Mouse (Mus musculus) heart, embryonic 11.5 days (tissue): ENCODE measurements around the gene Hist1h1d. TPM values are rescaled to one million over a fixed set of nuclear protein-coding genes. Genes with fewer than 3 reads are reported as not detected.

Experiments used
- ATAC-seq: fragments of 200-750 bp; cut with Nextera tagmentation; replicated peaks from 2 replicates; pipeline ENCODE4 v1.8.0; 2017; ENCODE audit warnings: moderate library complexity; ENCODE audit not compliant: insufficient number of reproducible peaks, low FRiP score, low TSS enrichment
- H3K27ac ChIP-seq: fragments of 300-500 bp; sonication (generic); 2 replicates; pipeline ENCODE4 v1.5.1; 2014; ENCODE audit warnings: mild to moderate bottlenecking, low read depth, low read length
- H3K27me3 ChIP-seq: fragments of 300-500 bp; sonication (generic); 2 replicates; pipeline ENCODE4 v1.6.1; 2014; ENCODE audit warnings: mild to moderate bottlenecking, low read length, mixed read lengths; ENCODE audit not compliant: control insufficient read depth, insufficient read depth
- H3K36me3 ChIP-seq: fragments of 300-500 bp; sonication (generic); 2 replicates; pipeline ENCODE4 v1.6.1; 2014; ENCODE audit warnings: mild to moderate bottlenecking, low read length, moderate library complexity, mixed read lengths; ENCODE audit not compliant: control insufficient read depth, insufficient read depth
- H3K4me1 ChIP-seq: fragments of 300-500 bp; sonication (generic); 2 replicates; pipeline ENCODE4 v1.6.1; 2014; ENCODE audit warnings: low read length; ENCODE audit not compliant: control insufficient read depth, insufficient read depth
- H3K4me2 ChIP-seq: fragments of 300-500 bp; sonication (generic); 2 replicates; pipeline ENCODE4 v1.6.1; 2014; ENCODE audit warnings: mild to moderate bottlenecking, moderate library complexity
- H3K4me3 ChIP-seq: fragments of 300-500 bp; sonication (generic); 2 replicates; pipeline ENCODE4 v1.5.1; 2014; ENCODE audit warnings: low read depth, low read length
- H3K9ac ChIP-seq: fragments of 300-500 bp; sonication (generic); 2 replicates; pipeline ENCODE4 v1.6.1; 2014; ENCODE audit warnings: mild to moderate bottlenecking, low read depth, low read length, moderate library complexity
- H3K9me3 ChIP-seq: fragments of 300-500 bp; sonication (generic); replicated peaks from 2 replicates; pipeline ENCODE4 v1.6.1; 2016; ENCODE audit warnings: low read length; ENCODE audit not compliant: control insufficient read depth
- WGBS: fragments of 180-500 bp; shearing (Covaris S2); extraction: QIAGEN DNeasy Blood & Tissue Kit; methylation state at CpG from one replicate; pipeline ENCODE4 v1.1.7; 2014; ENCODE audit not compliant: insufficient replicate concordance; 5-methylcytosine and 5-hydroxymethylcytosine counted together
- polyA plus RNA-seq: library from polyadenylated mRNA; unstranded; fragments of >200 nt; fragmentation: Nextera tagmentation; extraction: Ambion mirVana; gene quantifications from 2 replicates; pipeline ENCODE4 v1.2.1, GENCODE M21; 2014

Gene Hist1h1d
- polyA plus RNA-seq, 1 experiment from 2014 or later, result 0.27 TPM

DNA sequence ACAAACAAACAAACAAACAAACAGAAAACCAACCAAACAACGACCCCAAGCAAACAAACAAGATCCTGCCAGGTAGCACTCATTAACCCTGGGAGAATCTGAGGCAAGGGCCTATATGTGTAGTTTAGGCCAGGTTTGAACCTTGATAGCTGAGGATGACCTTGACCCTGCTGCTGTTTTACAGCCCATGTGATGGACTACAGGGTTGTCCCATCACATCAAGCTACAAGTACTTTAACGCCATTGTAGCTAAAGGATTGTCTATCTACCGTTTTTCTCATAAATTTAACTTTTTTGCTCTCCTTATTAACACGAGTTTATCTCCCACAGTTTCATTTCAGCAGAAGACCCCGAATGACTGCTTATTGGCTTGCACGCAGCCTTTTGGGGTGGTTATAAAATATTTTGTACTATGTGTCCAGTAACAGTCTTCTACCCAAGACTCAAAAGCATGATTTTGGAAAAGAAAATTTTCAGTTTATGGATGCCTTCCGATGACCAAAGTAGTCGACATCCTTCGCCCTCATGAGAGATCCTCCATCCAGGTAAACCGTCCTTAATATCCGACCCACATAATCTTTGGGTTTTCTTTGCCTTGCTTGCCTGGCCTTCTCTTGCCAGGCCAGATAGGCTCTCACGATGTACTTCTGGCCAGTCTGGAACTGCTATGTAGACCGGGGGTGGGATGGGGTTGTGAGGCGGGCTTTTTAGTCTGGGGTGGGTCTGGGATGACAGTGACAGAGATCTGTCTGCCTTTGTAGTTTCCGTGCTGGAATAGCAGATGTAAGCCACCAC, 37.0 kb upstream of the Hist1h1d start:
- no peaks in the 10 kb centered on the region for H3K36me3 ChIP-seq
- peak overlapping the region; percentile 59; the same call in 1 of the 2 replicates for H3K9ac ChIP-seq
- no peaks in the 10 kb centered on the region for H3K27me3 ChIP-seq
- H3K4me2 ChIP-seq, result peak overlapping the region; percentile 91
- H3K9me3 ChIP-seq, result no peaks in the 10 kb centered on the region
- H3K27ac ChIP-seq, result no peak overlapping the region
- peak overlapping the region; percentile 47 for H3K4me3 ChIP-seq
- H3K4me1 ChIP-seq, result no peaks in the 10 kb centered on the region
- 47% methylated on average over 15 of the region's 15 CpGs for WGBS
- no peak for ATAC-seq

DNA sequence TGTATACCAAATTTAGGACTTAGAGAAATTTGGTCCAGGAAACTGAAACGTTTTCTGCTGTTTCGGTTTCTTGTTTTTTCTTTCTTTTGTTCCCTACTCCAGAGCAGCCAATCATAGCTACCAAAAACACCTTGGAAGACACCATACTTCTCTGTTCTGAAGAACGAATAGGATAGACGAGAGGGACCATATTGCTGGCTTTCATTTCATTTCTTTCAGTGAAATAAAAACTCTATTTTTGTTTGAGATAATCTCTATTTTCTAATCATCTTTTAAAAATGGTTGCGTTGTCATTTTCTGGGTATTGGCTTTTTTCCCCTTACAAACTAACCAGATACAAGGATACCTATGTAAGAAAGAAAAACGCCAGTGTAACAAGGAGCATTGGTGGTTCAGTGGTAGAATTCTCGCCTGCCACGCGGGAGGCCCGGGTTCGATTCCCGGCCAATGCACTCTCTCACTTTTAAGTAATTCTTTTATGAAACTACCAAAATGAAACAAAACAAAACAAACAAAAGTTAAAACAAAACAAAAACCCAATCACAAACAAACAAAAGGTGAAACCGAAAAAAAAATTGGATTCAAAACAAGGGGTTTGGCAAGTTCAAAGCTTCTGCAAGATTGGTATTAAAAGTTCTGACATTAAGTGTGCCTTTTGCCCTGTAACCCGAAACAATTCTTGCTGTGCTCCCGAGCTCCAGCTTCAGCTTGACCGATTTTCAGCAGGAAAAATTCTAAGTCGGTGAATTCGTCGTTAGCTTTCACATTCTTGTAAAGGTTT, 36.0 kb upstream of the Hist1h1d start:
- H3K9ac ChIP-seq, result peak overlapping the region; percentile 54; the same call in 1 of the 2 replicates
- H3K36me3 ChIP-seq, result no peaks in the 10 kb centered on the region
- peak overlapping the region; percentile 54; the same call in 1 of the 2 replicates for H3K27ac ChIP-seq
- no peaks in the 10 kb centered on the region for H3K9me3 ChIP-seq
- under 1% methylated on average over 19 of the region's 19 CpGs for WGBS
- H3K27me3 ChIP-seq, result no peaks in the 10 kb centered on the region
- H3K4me1 ChIP-seq, result no peaks in the 10 kb centered on the region
- peak overlapping the region; percentile 47 for H3K4me3 ChIP-seq
- peak; percentile 67 for ATAC-seq
- peak overlapping the region; percentile 91 for H3K4me2 ChIP-seq

DNA sequence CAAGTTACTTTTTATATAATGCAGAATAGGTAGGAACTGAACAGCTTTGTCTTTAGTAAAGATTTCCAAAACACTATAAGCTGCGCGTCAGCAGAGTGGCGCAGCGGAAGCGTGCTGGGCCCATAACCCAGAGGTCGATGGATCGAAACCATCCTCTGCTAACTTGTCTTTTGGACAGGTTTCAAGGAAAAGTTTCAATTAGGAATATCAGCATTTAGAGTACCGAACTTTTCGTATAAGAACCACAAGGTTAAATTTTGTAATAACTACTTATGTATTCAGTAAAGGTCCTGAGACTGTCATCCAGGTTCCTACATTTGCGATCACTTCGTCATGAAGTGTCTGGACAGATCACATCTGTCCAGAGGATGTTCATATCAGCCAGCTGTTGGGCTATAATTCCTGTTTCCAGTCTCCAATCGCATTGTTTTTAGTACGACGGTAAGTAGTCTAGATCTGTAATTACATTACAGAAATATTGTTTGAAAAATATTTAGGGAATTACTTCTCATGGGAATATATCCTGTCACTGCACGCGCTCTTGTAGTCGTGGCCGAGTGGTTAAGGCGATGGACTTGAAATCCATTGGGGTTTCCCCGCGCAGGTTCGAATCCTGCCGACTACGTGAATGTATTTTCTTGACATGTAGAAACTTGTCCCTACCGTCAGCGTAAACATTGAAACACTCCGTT, 35.3 kb upstream of the Hist1h1d start:
- peak overlapping the region; percentile 47 for H3K4me3 ChIP-seq
- no peaks in the 10 kb centered on the region for H3K27me3 ChIP-seq
- peak overlapping the region; percentile 64; the same call in 1 of the 2 replicates for H3K27ac ChIP-seq
- no peaks in the 10 kb centered on the region for H3K36me3 ChIP-seq
- H3K4me1 ChIP-seq, result no peaks in the 10 kb centered on the region
- no peaks in the 10 kb centered on the region for H3K9me3 ChIP-seq
- H3K4me2 ChIP-seq, result peak overlapping the region; percentile 91
- ATAC-seq, result peak; percentile 84
- H3K9ac ChIP-seq, result peak overlapping the region; percentile 64
- under 1% methylated on average over 27 of the region's 27 CpGs for WGBS

DNA sequence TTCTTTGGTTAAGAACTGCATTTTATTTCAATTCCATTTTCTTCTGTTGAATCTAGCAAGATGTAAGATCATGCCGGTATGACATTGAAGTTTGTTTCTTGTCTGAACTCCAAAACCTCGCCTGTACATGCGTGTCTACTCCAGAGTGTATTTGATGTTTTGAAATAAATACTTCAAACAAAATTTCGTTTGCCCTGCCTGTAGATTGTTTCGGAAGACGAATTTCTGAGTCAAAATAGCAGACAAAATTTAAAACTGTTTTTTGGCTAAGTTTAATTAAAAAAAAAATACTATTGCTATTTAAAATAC, 34.8 kb upstream of the Hist1h1d start:
- Histone ChIP-seq H3K4me3 (peak overlapping the region; percentile 47), H3K4me2 (peak overlapping the region; percentile 91), H3K27ac (no peak overlapping the region), H3K4me1 (no peaks in the 10 kb centered on the region), H3K27me3 (no peaks in the 10 kb centered on the region), H3K9ac (peak overlapping the region; percentile 61), H3K9me3 (no peaks in the 10 kb centered on the region), H3K36me3 (no peaks in the 10 kb centered on the region)
- WGBS, result under 1% methylated on average over 6 of the region's 6 CpGs
- ATAC-seq, result no peak

DNA sequence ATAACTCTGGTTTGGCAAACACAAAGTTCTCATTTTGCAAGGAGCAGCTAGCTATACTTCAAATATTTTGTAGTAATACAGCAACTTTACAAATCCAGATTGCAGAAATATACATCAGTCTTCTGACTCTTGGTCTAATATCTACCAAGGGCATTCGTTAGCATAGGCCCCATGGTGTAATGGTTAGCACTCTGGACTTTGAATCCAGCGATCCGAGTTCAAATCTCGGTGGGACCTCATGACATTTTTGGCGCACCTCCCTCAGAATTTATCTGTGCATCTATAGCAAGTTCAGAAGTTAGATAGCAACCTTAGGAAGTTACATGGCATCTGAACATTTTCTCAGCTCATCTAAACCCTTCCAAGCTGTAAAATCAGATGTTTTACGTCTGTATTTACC, 34.2 kb upstream of the Hist1h1d start:
- peak; percentile 71 for ATAC-seq
- peak overlapping the region; percentile 68 for H3K4me2 ChIP-seq
- no peaks in the 10 kb centered on the region for H3K4me1 ChIP-seq
- H3K27me3 ChIP-seq, result no peaks in the 10 kb centered on the region
- H3K9me3 ChIP-seq, result no peaks in the 10 kb centered on the region
- H3K9ac ChIP-seq, result no peak overlapping the region
- H3K27ac ChIP-seq, result 0 out of 2 replicates have a peak overlapping the region, but pooled peaks have one; percentile 41
- peak overlapping the region; percentile 47 for H3K4me3 ChIP-seq
- no peaks in the 10 kb centered on the region for H3K36me3 ChIP-seq
- 0% methylated on average over 6 of the region's 6 CpGs for WGBS

DNA sequence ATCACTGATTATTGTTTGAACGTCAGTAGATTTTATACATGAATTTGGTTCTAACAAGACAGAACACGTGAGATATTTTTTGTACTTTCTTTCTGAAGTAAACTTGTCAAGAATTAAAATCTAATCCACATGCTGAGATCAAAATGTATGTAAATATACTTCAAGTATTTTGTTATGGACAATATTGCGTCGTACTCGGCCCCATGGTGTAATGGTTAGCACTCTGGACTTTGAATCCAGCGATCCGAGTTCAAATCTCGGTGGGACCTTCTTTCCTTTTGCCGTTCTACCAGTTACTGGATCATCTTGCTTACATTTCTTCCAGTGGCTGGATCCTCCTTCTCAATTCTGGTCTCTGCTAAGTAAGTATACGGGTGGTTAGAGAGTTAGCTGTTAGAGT, 33.6 kb upstream of the Hist1h1d start:
- Histone ChIP-seq H3K4me1 (no peaks in the 10 kb centered on the region), H3K36me3 (no peaks in the 10 kb centered on the region), H3K4me3 (peak overlapping the region; percentile 47), H3K9ac (no peak overlapping the region), H3K4me2 (peak overlapping the region; percentile 68), H3K27me3 (no peaks in the 10 kb centered on the region), H3K9me3 (no peaks in the 10 kb centered on the region), H3K27ac (0 out of 2 replicates have a peak overlapping the region, but pooled peaks have one; percentile 41)
- WGBS, result under 1% methylated on average over 10 of the region's 10 CpGs
- peak; percentile 59 for ATAC-seq

DNA sequence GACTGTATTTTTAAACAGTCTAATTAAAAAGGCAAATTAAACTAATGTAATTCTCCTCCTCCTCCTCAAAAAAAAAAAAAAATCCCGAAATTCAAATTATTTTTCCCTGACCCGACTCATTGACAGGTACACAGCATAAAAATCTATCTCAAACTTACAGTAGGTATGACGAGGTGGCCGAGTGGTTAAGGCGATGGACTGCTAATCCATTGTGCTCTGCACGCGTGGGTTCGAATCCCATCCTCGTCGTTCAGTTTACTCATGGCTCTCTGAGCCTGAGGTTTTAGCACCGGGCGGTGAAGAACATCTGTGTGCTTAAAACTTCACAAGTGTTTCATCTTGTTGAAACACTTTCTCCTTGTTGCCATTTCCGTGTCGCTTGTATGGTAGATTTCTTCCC, 31.4 kb upstream of the Hist1h1d start:
- WGBS, result 1% methylated on average over 14 of the region's 14 CpGs
- Histone ChIP-seq H3K9ac (no peak overlapping the region), H3K36me3 (no peaks in the 10 kb centered on the region)

DNA sequence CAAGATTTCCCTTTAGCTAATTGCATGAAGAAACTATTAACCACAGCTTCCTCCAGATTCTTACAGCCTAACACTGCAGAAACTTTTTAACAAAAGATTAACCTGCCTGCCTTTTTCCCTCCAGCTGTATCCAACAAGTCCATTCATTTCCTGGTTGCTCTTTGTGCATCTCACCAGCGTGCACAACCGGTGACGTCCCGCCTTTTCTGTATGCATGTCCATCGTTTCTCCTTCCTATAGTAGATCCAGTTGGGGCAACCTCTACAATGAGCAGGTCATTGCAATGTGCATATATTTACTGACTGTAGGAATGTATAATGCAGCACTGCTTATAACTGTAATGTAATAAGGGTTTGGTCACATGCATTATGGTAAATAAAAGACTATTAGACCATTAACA, 29.1 kb upstream of the Hist1h1d start:
- no peaks in the 10 kb centered on the region for H3K27me3 ChIP-seq
- H3K4me3 ChIP-seq, result no peak overlapping the region
- peaks cover 4% of the 10 kb centered on the region for H3K4me1 ChIP-seq
- no peak overlapping the region for H3K27ac ChIP-seq
- H3K4me2 ChIP-seq, result no peak overlapping the region
- no peak overlapping the region for H3K9ac ChIP-seq
- no peak for ATAC-seq
- no peaks in the 10 kb centered on the region for H3K36me3 ChIP-seq
- 47% methylated on average over 5 of the region's 5 CpGs for WGBS
- H3K9me3 ChIP-seq, result no peaks in the 10 kb centered on the region

More for the DNA sequence above, 31.4 kb upstream of the Hist1h1d start:
- Histone ChIP-seq H3K4me1 (peaks cover 3% of the 10 kb centered on the region; the same call in 1 of the 2 replicates), H3K9me3 (no peaks in the 10 kb centered on the region), H3K4me3 (peak overlapping the region; percentile 16; the same call in 1 of the 2 replicates), H3K27me3 (no peaks in the 10 kb centered on the region), H3K4me2 (peak overlapping the region; percentile 54), H3K27ac (no peak overlapping the region)
- ATAC-seq, result no peak
